Mouse (Mus musculus) heart, postnatal 4 days (tissue): ENCODE data around the gene Ppil4. TPM values are rescaled to one million over a fixed set of nuclear protein-coding genes. Genes with fewer than 3 reads are reported as not detected.
"Not testable (repeated sequence)": the region's sequence is repeated elsewhere in the genome, so short reads cannot be mapped to it uniquely, and the experiment has no call there.

Experiments
- DNase-seq: peaks from one replicate; pipeline ENCODE4 v3.0.0; 2021
- total RNA-seq, 2 experiments: library from RNA; stranded (reverse); gene quantifications; 2 replicates each; pipeline ENCODE4 v1.2.3; 2021

The Ppil4 gene
- 10 to 100 TPM; 19.0 to 20.8 TPM for total RNA-seq

GRCm38 (mm10) chr10:7792751-7793385, at the start of gene Ppil4, which contains the start of gene Ginm1:
Gene Ppil4, plus strand, starts transcription at chr10:7792891.
Gene Ginm1, minus strand, starts transcription at chr10:7792824.
- peak; percentile 93 for DNase-seq

GRCm38 (mm10) chr10:7745528-7745927, 47.2 kb upstream of the Ppil4 start:
- DNase-seq, result not testable (repeated sequence)

GRCm38 (mm10) chr10:7748752-7749151, 43.9 kb upstream of the Ppil4 start:
- DNase-seq, result no peak

DNA sequence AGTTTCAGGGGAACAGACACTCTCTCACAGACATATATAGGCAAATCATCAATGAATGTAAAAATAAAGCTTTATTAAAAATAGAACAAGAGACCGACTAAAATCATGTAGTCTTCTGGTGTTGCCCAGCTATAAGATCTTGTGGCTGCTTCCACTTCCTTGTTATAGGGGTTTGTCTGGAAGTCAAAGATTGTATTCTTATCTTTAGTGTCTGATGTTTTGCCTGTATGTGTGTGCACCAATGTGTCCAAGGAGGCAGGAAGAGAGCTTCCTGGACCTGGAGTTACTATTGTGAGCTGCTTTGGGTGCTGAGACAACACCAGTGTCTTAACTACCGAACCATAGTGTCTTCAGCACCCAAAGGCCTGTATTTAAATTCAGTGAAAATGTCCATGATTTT, 35.1 kb upstream of the Ppil4 start:
- no peak for DNase-seq

DNA sequence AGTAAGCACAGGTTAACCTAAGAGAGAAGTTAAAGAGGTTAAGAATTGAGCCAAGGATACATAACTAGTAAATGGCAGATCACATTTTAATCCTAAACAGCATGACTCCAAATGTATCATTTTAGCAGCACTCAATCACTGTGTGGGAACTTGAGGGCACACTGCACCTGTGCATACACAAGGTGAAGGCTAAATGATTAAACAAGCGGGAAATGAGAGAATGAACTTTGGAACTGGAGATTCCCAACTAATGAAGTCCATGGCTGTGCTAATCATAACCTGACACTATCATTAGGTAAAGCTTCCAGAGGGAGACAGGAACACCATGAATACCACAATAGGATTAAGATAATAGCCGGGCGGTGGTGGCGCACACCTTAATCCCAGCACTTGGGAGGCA, 20.3 kb upstream of the Ppil4 start:
- no peak for DNase-seq

GRCm38 (mm10) chr10:7772769-7773168, 19.9 kb upstream of the Ppil4 start:
- DNase-seq, result no peak

- DNase-seq, result no peak
These were observed 17.3 kb upstream of the Ppil4 start for GRCm38 (mm10) chr10:7775421-7775820.

DNA sequence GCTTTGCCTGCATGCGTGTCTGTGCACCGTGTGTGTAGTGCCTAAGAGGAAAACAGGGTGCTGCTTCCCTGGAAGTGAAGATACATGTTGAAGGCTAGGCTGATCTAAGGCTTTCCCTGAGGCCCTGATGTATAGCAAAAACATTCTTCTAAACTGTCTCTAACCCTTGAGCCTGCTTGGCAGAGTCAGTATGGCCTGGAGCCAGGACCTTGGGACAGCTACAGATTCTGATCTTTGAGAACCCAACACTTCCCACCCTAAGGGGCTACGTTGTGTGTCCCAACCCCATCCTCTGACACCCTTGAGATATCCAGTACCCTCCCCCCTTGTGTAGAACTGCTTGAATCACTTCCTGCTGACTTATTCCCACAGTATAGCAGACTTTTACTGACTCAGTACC, 14.3 kb upstream of the Ppil4 start:
- no peak for DNase-seq

DNA sequence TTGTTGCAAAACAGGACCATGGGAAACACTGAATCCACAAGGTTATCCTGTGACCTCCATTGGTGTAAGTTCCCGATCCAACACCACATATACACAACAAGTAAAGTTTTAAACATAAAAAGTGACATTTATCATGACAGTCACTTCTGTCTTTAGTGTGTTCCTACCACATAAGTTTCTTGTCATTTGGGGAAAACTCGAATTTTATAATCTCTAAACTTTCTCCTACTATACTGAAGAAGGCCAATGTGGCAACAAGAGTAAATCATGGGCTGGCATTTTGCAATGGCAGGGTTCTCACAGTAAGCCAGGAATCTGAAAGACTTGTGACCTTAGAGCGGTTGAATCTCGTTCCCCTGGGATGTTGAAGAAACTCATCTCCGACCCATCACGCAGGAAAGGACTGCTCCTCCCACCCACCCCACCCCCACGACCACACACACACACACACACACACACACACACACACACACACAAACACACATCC, 12.9 kb upstream of the Ppil4 start:
- no peak for DNase-seq

- DNase-seq, result peak; percentile 90
These were observed 12.2 kb upstream of the Ppil4 start for GRCm38 (mm10) chr10:7780238-7781176.

- DNase-seq, result no peak
These were observed 11.5 kb upstream of the Ppil4 start for GRCm38 (mm10) chr10:7781214-7781613.

- DNase-seq, result no peak
These were observed 5.4 kb upstream of the Ppil4 start for GRCm38 (mm10) chr10:7787319-7787718.

DNA sequence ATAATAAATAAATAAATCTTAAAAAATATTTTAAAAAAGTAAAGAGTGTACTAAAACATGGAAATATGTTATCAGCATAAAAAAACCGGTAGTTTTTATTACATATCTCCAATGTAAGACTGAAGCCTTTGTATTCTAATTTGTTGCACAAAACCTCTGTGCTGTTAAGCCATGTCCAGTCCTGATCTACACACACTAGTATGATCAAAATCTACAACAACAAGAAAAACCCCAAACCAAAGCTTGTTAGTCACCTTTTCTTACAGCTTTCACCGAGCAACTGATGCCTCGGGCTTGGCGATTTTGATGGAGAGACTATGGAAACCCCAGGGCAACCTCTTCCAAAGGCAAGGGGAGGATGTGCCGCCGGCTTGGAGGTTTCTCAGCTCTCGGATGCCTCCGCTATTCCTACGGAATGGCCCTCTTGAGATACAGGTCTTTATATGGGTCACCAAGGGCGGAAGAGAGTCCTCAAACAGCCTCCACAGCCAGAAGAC, 389 bp upstream of the Ppil4 start:
- no peak for DNase-seq

GRCm38 (mm10) chr10:7801258-7801657, 8.6 kb downstream of the Ppil4 start:
- DNase-seq, result no peak

- DNase-seq, result no peak
These were observed 9.9 kb downstream of the Ppil4 start for GRCm38 (mm10) chr10:7802519-7803140.

DNA sequence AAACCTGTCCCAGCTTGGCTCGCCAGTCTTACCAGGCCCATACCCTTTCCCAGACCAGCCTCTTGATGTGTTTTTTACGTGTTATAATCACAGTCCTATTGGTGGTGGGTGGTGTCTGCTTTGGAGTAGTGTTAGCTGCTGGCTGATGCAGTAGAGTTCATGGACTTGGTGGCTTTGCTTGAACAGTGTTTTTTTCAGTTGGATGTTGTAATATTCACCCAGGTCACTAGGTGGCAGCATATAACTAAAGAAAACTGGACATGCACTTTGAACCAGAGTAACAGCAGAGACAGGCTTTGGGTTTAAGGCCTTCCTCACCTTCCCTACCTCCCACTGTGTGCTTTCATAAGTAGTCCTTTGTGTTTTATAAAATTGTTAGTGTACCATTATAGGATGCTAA, 17.2 kb downstream of the Ppil4 start:
- peak; percentile 60 for DNase-seq

DNA sequence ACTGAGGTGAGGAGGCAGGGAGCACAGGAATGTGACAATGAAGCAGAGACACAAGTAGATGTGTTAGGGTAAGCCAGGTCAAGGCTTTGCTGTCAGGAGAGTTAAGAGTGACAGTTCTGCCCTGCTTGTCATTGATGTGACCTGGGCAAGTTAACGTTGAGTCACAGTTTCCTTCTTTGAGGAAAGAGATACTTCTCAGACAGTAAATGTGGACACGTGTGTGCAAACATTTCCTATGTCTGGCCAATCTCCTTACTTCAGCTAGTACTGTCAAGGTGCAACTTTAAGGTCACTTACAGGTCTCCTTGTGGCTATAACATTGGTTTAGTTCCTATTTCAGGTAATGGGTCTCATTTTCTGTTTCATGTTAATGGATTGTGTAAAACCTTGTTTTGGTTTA, 23.8 kb downstream of the Ppil4 start:
- DNase-seq, result no peak

DNA sequence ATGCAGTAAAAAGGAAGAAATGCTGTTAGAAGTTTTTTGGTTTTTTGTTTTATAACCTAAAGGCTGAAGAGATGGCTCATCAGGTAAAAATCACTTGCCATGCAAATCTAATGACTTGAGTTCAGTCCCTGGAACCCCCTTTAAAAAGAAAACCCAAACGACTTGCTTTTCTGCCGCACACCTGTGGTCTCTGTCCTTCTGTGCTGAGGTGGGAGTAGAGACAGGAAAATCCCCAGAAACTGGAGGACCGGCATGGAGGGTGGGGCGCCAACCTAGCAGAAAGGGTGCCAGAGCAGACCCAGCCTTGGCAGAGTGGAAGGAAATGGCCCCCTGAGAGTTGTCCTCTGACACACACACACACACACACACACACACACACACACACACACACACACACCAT, 26.0 kb downstream of the Ppil4 start:
- no peak for DNase-seq

DNA sequence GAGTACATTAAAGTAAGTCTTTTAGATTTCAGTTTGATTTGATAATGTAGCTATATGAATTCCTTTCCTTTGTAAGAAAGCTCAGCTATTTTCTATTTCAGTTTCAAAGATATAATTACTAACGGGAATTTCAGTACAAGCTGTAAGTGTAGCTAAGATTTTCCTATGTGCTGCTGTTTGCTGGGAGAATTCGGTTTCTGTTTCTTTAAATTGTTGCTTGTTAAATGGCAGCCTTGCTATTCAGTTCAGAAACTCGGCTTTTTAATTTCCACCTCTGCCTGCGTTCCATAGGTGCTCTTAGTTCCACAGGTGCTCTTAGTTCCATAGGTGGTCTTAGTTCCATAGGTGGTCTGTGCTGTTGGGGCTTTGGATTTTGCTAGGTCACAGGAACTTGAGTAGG, 26.5 kb downstream of the Ppil4 start:
- no peak for DNase-seq

DNA sequence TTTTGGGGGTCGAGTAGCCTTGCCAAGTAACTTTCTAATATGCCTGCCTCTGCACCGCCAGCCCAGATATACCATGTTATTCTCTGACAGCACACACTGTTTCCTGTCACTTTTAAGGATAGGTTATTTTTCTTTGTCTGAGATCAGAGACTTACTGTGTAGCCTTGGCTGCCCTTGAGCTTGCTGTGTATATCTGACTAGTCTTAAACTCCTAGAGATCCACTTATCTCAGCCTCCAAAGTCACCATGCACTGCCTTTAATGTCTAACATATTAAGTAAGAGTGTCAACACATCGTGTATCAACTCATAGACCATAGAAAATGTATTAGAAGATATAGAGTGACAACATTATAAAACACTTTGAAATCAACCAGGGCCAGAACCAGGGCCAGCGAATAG, 26.9 kb downstream of the Ppil4 start:
- no peak for DNase-seq

- DNase-seq, result no peak
These were observed 27.5 kb downstream of the Ppil4 start for GRCm38 (mm10) chr10:7820171-7820570.

DNA sequence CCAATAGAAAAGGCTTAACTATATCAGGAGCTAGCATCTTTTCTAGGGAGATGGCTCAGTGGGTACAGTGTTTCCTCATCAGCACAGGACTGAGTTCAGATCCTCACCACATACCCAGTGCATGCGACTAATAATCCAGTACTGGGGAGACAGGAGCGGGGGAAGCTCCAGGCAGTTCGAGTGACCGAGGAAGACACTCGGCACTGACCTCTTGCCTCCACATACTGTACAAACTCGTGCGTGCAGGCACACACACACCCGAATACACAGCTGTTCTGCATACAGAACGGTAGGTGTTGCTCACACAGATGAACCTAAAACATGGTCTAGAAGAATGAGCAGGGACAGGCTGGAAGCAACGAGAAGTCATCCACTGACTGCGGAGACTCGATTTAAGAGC, 29.3 kb downstream of the Ppil4 start:
- DNase-seq, result no peak

DNA sequence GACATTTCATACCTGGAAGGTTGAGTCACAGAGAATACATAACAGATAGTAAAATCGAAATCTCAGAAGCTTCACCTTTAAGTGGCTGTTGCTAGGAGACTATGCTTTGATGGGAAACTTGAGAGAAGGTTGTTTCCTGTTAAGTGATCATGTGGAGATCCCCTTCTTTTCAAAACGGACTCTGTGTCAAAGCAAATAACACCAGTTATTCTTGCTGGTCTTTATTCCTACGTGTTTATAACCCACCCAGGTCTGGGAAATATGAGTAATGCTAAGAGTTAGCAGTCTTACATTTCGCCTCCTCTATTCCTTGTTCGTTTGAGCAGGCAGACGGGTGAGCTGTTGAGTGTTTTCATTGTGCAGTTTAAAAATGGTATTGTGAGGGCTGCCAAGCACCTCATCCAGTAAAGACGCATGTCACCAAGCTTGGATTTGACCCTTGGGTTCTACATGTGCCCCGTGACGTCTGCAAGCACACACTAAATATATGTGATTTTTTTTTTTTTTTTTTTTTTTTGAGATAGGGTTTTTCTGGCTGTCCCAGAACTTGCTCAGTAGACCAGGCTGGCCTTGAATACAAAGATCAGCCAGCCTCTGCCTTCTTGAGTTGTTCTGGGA, 32.1 kb downstream of the Ppil4 start:
- DNase-seq, result no peak
